Mouse (Mus musculus) ovary, postnatal 36 days (tissue): Measurements from ENCODE around the gene Myzap.
"Not testable (repeated sequence)": the region's sequence is repeated elsewhere in the genome, so short reads cannot be mapped to it uniquely, and the experiment has no call there.

Experiments used
- DNase-seq: peaks from one replicate; pipeline ENCODE4 v3.0.0; 2022; ENCODE audit warnings: low spot score, mixed read lengths

Gene Myzap

GRCm38 (mm10) chr9:71591938-71592548 lies at the start of gene Myzap:
TSS of gene Myzap (minus strand) at chr9:71592360.
- peak; percentile 91 for DNase-seq

GRCm38 (mm10) chr9:71640361-71640927 lies 48.3 kb upstream of the Myzap start:
- no peak for DNase-seq

DNA sequence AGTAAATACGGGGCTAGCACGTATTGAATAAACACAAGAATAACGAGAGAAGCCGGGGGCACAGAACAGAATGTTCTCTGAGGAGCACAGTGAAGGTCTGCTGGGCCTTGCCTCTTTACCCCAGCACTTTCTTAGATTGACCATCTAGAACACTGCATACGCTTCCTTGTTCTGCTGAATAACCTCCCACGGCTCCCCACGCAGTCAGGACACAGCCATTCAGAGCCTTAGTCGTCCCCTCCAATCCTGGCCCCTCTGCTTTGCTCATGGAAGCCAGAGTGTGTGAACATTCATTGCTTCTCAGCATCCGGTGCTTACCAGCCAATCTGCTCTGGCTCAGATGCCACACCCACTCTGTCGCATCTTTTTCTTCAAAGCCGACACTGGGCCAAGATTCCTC lies 46.0 kb upstream of the Myzap start:
- no peak for DNase-seq

- no peak for DNase-seq
Observed at GRCm38 (mm10) chr9:71636854-71637253, 44.7 kb upstream of the Myzap start.

- no peak for DNase-seq
Observed at GRCm38 (mm10) chr9:71635627-71636026, 43.5 kb upstream of the Myzap start.

DNA sequence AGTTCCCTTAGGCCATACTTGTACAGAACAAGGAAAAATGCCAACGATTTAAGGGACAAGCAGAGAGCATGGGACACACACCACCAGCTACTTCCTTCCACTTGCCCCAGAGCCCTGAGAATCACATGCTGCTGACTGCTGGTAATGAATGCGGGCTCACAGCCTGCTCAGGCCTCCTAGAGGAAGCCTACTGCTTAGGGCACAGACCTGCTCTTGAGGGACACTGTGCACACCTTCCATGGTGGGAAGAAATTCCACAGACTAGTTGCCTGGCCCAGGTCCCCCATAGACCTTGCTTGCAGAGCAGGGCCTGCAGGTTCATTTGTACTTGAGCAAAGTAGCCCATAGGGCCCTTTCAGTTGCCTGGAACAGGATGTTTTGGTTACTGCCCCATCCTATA lies 42.8 kb upstream of the Myzap start:
- no peak for DNase-seq

GRCm38 (mm10) chr9:71628921-71629320 lies 36.8 kb upstream of the Myzap start:
- DNase-seq = no peak

DNA sequence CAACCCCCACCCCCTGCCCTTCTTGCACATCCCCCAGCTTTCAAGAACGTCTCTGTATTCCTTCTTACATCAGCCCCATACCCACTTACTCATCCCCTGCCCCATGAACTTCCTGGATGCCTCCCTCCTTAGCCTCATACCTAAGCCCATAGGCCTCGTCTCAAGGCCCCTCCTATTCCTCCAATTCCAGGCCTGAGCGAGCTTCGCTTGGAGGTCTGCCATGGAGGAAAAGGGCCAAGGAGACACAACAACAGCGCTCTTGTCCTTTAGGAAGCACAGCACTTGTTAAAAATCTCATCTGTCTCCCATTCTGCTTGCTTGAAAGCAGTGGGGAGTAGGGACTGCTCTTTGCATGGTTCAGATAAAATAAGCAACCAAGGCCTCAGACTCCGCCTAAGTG lies 36.1 kb upstream of the Myzap start:
- DNase-seq = peak; percentile 45

DNA sequence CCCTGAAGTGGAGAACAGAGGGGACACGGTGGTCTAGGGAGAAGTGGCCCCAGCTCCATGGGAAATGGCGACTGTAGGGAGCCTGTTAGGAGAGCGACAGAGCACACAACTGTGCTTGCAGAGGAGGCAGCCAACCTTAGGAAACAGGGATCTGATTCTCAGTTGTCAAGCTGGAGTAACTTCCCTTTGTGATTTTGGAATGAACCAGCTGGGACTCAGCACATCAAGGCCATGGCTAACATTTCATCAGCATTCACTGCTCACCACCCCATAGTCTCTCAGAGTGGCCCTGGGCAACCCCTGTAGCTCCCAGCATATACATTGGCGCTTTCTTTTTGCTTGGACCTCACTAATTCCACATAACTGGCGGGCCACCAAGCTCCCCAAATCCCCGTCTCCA lies 33.8 kb upstream of the Myzap start:
- DNase-seq = no peak

GRCm38 (mm10) chr9:71624793-71625495 lies 32.8 kb upstream of the Myzap start:
- peak; percentile 71 for DNase-seq

- no peak for DNase-seq
Observed at GRCm38 (mm10) chr9:71623871-71624569, 31.9 kb upstream of the Myzap start.

DNA sequence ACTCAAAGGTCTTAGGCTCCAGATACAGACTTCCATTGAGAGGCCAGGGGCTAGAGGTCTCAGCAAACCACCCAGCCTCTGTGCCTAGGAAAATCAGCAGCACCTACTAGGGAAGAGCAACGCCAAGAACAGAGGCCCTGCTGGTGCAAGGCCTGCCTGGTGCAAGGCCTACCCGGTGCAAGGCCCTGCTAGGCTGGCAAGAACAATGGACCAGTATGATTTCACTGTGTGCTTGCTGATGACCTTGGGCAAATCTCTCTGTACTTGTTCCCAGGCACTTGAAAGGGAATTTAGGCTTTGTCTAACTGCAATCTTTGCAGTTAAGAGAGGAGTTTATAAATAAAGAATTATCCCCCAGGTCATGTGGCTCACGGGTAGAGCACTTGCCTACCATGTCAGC lies 30.4 kb upstream of the Myzap start:
- no peak for DNase-seq

DNA sequence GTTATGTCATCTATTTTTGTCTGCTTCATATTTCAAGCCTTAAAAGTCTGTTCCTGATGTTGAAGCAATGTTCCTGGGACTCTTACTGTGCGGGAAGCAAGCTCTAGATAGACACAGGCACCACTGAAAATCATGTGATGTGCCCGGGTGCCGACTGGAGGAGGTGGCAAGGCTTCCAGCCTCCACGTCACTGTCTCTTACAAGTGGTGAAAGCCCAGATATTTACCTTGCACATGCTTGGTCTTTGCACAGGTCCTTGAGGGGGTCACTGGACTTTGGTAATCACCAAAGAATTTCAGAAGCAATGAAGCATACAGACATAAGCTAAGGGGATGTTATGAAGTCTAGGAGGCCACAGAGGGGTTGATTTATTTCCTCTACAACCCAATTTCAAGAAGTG lies 29.8 kb upstream of the Myzap start:
- no peak for DNase-seq

DNA sequence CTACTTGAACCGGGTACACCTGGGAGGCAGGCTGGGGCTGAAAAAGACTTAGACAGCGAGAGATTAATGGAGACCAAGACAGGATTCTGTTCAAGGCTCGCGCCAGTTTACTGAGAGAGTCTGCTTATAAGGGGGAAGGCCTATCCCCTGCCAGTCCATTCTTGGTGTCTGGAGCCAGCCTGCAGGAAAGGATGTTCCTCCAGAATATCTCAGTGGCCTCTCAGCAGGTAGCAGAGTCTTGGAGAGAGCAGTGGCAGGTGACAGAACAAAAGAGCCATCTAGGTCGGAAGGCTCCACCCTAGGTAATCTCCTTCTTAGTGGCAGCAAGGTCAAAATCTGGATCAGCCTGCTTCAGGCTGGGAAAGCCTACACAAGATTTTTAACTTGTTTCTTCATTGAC lies 28.0 kb upstream of the Myzap start:
- DNase-seq = not testable (repeated sequence)

DNA sequence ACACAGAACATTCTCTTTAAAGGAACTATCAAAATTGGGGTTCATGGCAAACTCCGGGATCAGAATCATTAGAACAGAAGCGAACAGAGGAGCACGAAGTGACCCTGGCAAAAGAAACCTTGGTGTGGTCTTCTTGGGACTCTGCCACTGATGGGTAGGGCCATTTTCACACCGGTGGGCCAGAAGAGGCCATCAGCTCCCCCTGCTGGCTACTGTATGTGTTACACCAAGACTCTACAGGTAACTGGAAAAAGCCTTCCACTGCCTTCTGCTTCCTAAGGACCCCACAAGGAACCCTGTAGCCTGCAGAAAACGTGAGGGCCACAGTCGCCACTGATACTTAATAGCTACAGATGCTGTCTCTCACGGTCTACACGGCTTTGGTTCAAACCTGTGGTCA lies 25.2 kb upstream of the Myzap start:
- no peak for DNase-seq

DNA sequence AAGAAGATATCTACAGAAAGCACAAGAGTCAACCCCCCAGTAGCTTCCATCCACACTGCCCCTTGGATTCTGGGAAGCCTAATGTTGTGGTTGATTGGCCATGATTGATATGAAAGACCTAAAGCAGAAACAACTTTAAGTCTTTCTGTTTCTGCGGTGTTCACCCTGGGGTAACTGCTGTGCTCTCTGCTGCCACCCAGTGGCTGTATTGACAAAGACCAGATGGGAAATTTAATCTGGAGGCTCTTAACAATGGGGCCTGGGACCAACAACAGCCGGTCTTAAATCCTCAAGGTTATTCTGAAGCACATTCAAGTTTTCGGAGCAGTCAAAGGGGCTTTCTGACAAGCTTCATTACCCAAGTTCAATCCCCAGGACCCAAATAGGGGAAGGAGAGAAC lies 24.0 kb upstream of the Myzap start:
- DNase-seq = peak; percentile 73

DNA sequence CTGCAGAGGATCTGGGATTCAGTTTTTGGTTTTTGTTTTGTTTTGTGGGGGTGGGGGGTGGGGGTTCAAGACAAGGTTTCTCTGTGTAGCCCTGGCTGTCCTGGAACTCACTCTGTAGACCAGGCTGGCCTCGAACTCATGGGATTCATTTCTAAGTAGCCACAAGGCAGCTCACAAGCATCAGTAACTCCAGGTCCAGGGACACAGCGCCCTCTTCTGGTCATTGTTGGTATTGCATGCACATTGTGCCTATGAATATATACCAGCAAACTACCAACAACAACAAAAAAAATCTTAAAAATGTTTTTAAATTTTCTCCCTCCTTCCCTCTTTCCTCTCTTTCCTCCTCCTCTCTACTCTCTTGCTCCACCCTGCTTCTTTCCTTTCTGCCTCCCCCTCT lies 22.5 kb upstream of the Myzap start:
- peak; percentile 35 for DNase-seq

- DNase-seq = no peak
Observed at GRCm38 (mm10) chr9:71612981-71613380, 20.8 kb upstream of the Myzap start.

DNA sequence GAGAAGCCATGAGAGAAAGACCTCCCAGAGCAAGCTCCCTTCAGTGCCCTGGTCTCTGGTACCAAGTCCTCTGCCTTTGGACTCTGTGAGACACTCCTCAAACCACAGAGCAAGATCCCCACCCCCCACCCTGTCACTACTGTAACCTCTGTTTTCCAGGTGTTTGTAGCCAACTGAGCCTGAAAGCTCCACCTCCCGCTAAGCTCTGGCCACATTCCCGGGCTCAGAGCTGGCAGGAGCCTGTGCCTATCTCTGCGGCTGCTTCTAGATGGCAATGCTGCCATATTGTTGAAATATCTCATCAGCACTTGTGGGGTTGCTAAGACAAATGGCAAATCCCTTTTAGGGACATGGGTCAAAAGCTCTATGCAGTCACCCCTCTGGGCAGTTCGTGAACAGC lies 19.7 kb upstream of the Myzap start:
- DNase-seq = no peak

DNA sequence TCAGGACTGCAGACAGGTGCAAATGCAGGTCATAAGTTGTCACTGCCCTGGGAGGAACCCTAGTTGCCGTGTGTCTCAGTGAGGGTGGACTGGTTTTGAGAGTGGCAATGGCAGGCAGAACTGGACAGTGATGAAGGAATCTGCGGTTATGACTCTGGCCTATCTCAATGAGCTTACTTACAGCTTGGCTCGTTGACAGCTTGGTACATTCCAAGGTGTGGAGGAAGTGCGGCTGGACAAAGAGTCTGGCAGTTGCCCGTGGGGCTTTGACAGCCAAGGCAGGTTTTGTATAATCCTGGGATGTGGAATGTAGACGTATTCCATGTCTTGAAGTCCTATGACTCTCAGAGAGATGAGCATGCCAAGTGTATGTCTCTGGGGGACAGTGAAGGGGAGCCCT lies 16.9 kb upstream of the Myzap start:
- DNase-seq = no peak

DNA sequence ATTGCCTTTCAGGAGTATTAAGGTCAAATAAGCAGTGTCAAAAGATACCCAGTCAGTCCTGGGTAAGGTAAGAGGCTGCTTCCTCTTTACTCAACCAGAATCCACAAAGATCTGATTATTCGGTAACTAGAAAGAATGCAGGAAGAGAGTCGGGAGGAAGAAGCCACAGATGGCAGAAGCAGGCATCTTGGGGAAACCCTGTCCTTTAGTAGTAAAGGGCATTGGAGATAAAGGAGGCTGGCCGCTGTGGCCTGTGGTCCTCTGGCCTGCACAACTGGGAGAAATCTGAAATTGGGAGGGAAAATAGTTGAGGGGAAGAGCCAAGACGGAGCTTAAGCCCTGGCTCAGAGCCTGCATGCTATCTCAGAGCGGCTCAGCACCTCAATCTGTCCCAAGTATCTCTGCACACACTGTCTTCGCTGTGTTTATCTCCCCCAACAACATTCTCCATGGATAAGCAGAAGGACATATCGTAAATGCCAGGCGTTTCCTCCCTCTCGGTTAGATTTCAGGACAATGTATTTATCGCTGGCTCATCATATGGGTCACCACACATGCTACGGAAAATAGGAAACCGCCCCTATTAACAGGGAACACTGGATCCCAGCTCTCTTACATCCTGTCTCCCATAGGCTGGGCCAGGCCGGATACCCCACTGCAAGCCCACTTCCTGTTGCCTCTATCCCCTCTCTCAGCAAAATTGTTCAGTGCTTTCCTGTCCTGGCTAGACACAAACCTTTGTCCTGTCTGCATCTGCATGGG lies 14.3 kb upstream of the Myzap start:
- DNase-seq = no peak

DNA sequence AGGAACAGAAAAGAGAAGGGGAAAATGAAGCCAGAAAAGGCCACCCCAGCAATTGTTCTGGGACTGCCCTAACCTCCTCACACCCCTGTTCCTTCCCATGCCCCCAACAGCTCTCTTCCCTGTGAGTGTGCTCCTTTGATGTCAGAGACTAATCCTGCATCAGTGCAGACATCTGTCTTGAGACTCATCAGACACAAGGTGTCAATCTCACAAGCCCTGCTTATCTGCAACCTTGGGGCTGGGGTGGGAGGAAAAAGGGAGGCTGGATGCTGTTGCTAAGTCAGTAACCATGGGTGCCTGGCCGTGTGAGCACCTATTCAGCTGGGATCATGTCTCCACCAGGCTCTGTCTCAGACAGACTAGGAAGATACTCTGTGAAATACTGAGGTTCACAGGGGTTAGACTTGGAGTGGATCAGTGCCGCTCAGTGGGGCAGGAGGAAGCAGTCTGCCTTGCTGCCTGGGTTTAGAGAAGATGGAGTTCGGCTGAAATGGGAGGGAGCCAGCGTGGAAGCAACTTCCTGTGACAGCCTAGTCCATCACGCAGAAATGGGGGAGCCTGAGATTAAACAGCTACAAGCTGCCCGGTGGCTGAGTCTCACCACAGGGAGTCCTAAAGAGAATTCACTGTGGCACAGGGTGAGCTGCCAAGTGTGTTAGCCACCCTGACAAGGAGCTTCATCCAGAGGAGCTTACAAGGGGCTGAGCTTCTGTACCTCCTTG lies 12.9 kb upstream of the Myzap start:
- DNase-seq = no peak
